Comparison of ENCODE assay signal across 8 mouse cellular contexts in genomic region chr16:43168506-43168905, GRCm38 (mm10).
A peak's percentile ranks its signal among the peaks of the same experiment; 100 is the strongest.
DNase-seq lines count a peak whose midpoint lies in the region; ATAC-seq and TF ChIP-seq lines count a peak whose summit lies in the region.

No protein-coding gene starts in this region.

- 51% methylated on average over 4 of the region's 4 CpGs for WGBS in embryonic facial prominence, embryonic 11.5 days
- WGBS in embryonic facial prominence, embryonic 10.5 days, result 67% methylated on average over 4 of the region's 4 CpGs
- WGBS in intestine, postnatal 0 days, result 80% methylated on average over 4 of the region's 4 CpGs

- no peak overlapping the region for H3K4me3 ChIP-seq in embryonic facial prominence, embryonic 11.5 days (ENCODE audit: low read depth, low read length)
- no peak overlapping the region for H3K4me3 ChIP-seq in embryonic facial prominence, embryonic 10.5 days
- H3K4me3 ChIP-seq in intestine, postnatal 0 days (ENCODE audit: low read depth, low read length), result no peak overlapping the region

- no peaks in the 10 kb centered on the region for H3K9me3 ChIP-seq in embryonic facial prominence, embryonic 11.5 days (replicated peaks; ENCODE audit: control insufficient read depth, low read length)
- no peaks in the 10 kb centered on the region for H3K9me3 ChIP-seq in embryonic facial prominence, embryonic 10.5 days
- no peaks in the 10 kb centered on the region for H3K9me3 ChIP-seq in intestine, postnatal 0 days (ENCODE audit: control insufficient read depth)

- DNase-seq in embryonic facial prominence, embryonic 11.5 days (ENCODE audit: low spot score), result peak; percentile 41
- no peak for DNase-seq in embryonic facial prominence, embryonic 10.5 days (ENCODE audit: low spot score)
- peak; percentile 2 for DNase-seq in right cerebral cortex, postnatal 14 days
- no peak for DNase-seq in right cerebral cortex, postnatal 10 days (ENCODE audit: low spot score in 2 of 2)
- DNase-seq in splenic B cell, adult 2 months (ENCODE audit: low read depth, low spot score), result peak; percentile 55
- DNase-seq in gastrocnemius, postnatal 10 days, result no peak
- no peak for DNase-seq in right cerebral cortex, adult 2 months (ENCODE audit: low spot score in 2 of 2)

- no peak for ATAC-seq in embryonic facial prominence, embryonic 11.5 days (replicated peaks; ENCODE audit: insufficient number of reproducible peaks, low FRiP score, low TSS enrichment, low read depth)
- no peak for ATAC-seq in intestine, postnatal 0 days

- H3K27me3 ChIP-seq in embryonic facial prominence, embryonic 11.5 days (ENCODE audit: control insufficient read depth, insufficient read depth, low read length), result no peaks in the 10 kb centered on the region
- H3K27me3 ChIP-seq in embryonic facial prominence, embryonic 10.5 days (replicated peaks; ENCODE audit: low read depth, poor library complexity, severe bottlenecking), result no peaks in the 10 kb centered on the region
- H3K27me3 ChIP-seq in intestine, postnatal 0 days (replicated peaks; ENCODE audit: control insufficient read depth, insufficient read depth, low read length), result no peaks in the 10 kb centered on the region
- no peaks in the 10 kb centered on the region; the same call in 1 of the 2 replicates for H3K27me3 ChIP-seq in splenic B cell, adult 2 months (ENCODE audit: control insufficient read depth, insufficient read depth, low read length, poor library complexity, severe bottlenecking)

- no peaks in the 10 kb centered on the region for H3K36me3 ChIP-seq in embryonic facial prominence, embryonic 11.5 days (replicated peaks; ENCODE audit: control insufficient read depth, insufficient read depth, low read depth, low read length)
- no peaks in the 10 kb centered on the region for H3K36me3 ChIP-seq in embryonic facial prominence, embryonic 10.5 days (replicated peaks)
- H3K36me3 ChIP-seq in intestine, postnatal 0 days (ENCODE audit: control insufficient read depth, insufficient read depth), result no peaks in the 10 kb centered on the region
- no peaks in the 10 kb centered on the region for H3K36me3 ChIP-seq in splenic B cell, adult 2 months (ENCODE audit: control insufficient read depth, insufficient read depth, low read length, poor library complexity, severe bottlenecking)

- H3K4me1 ChIP-seq in embryonic facial prominence, embryonic 11.5 days (ENCODE audit: control insufficient read depth, insufficient read depth, low read length), result no peaks in the 10 kb centered on the region
- no peaks in the 10 kb centered on the region for H3K4me1 ChIP-seq in embryonic facial prominence, embryonic 10.5 days
- H3K4me1 ChIP-seq in intestine, postnatal 0 days (replicated peaks; ENCODE audit: control insufficient read depth, insufficient read depth, low read length), result no peaks in the 10 kb centered on the region

- H3K27ac ChIP-seq in embryonic facial prominence, embryonic 11.5 days (replicated peaks; ENCODE audit: low read depth, low read length), result no peak overlapping the region
- no peak overlapping the region for H3K27ac ChIP-seq in embryonic facial prominence, embryonic 10.5 days (replicated peaks)
- H3K27ac ChIP-seq in intestine, postnatal 0 days (ENCODE audit: low read depth, low read length), result no peak overlapping the region

- no peak overlapping the region for H3K4me2 ChIP-seq in embryonic facial prominence, embryonic 11.5 days (ENCODE audit: low read depth, low read length)
- H3K4me2 ChIP-seq in intestine, postnatal 0 days (replicated peaks; ENCODE audit: low read depth), result no peak overlapping the region

- peak; percentile 71 for TF ChIP-seq CTCF in intestine, postnatal 0 days (IDR thresholded peaks at IDR 0.05; ENCODE audit: low read depth)

- no peak overlapping the region for H3K9ac ChIP-seq in embryonic facial prominence, embryonic 11.5 days (replicated peaks; ENCODE audit: low read length)
- no peak overlapping the region for H3K9ac ChIP-seq in intestine, postnatal 0 days (ENCODE audit: low read depth, low read length)

Comparison
In these comparisons a context has a peak if more than half of its experiments do, and no peak if none do; other contexts are left out.
1. DNase-seq: peak in embryonic facial prominence, embryonic 11.5 days (single experiment), right cerebral cortex, postnatal 14 days (single experiment) and splenic B cell, adult 2 months (single experiment); none in embryonic facial prominence, embryonic 10.5 days (single experiment), right cerebral cortex, postnatal 10 days (0 of 2), gastrocnemius, postnatal 10 days (single experiment) and right cerebral cortex, adult 2 months (0 of 2).